Mouse (Mus musculus) natural killer cell, adult 2 months (primary cell): ENCODE data around the gene Ppp1r3g.
A peak's percentile ranks its signal among the peaks of the same experiment; 100 is the strongest.

ENCODE experiments used
- DNase-seq, 2 experiments: peaks; one replicate each; pipeline ENCODE4 v3.0.0; 2022; ENCODE audit warnings: low spot score in 2 of 2

The Ppp1r3g gene

GRCm38 (mm10) chr13:35995231-35995630 lies 36.6 kb downstream of the Ppp1r3g start:
- no peak for DNase-seq

DNA sequence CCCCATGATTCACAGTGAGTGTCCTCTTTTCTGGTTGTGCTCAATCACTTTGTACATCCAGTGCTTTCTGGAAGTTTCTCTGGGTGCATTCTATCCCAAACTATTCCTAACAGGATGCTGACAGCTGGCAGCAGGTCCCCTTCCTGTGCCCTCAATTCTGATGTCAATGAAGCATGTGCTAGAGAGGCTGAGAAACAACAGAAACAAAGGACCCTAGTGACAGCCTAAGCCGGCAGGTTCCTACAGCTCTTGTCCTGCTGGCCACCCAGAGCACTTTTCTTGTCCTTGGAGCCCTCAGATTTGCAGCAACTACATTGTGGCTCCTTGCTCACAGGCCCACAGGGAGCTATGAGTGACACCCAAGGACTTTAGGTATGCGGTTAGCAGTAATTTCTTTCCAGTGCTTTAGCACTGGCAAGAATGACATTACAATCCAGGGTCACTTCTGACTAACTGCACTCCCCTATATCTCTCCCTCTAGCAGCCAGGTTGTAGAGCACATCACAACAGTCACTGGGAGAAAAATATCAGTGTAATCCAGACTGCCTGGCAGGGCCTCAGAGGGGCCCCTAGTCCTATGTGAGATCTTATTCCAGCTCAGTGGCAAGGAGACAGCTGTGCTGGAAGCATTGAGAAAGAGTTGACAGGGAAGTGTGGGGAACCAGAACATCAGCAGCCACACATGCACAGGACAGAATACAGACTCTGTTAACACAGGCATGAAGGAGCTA lies 37.2 kb downstream of the Ppp1r3g start:
- no peak for DNase-seq

GRCm38 (mm10) chr13:35997606-35998005 lies 39.0 kb downstream of the Ppp1r3g start:
- DNase-seq = no peak

GRCm38 (mm10) chr13:36000798-36001197 lies 42.2 kb downstream of the Ppp1r3g start:
- DNase-seq = no peak

- DNase-seq = no peak
Observed at GRCm38 (mm10) chr13:36009981-36010380, 51.3 kb downstream of the Ppp1r3g start.

- DNase-seq = no peak
Observed at GRCm38 (mm10) chr13:36015636-36016035, 57.0 kb downstream of the Ppp1r3g start.

DNA sequence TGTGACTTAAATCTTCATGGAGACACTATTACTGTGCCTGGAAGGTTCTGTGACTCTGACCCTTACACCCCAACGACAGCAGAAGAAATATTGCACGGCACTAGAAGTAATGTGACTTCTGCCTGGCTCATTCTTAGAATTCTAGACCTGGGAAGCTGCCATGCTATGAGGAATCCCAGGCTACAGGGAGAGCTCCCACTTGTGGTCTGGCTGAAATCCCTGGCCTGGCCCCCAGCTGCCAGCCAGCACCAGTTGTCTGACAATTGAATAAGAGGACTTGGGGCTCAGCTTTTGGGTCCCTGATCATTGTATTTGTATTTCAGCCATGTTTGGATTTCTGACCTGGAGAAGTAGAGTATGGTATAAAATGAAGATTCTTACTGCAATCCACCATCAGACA lies 59.4 kb downstream of the Ppp1r3g start:
- no peak for DNase-seq

GRCm38 (mm10) chr13:36019309-36020274 lies 61.0 kb downstream of the Ppp1r3g start:
- DNase-seq = peak; percentile 14 to 51
